Mouse (Mus musculus) bone marrow, adult 2 months (tissue): ENCODE measurements around the gene Stx3.

Experiments
- CTCF ChIP-seq: fragments of 200-500 bp; IDR thresholded peaks from 2 replicates; pipeline ENCODE4 v1.5.1; 2011; ENCODE audit warnings: low read length, control low read depth; ENCODE audit not compliant: control insufficient read depth, insufficient read depth
- POLR2A ChIP-seq: fragments of 200-500 bp; IDR thresholded peaks from 2 replicates; pipeline ENCODE4 v1.6.1; 2011; ENCODE audit warnings: low read depth, mild to moderate bottlenecking, control low read depth, low read length, borderline replicate concordance; ENCODE audit not compliant: control insufficient read depth

GRCm38 (mm10) chr19:11854821-11855220 is 35.6 kb upstream of the Stx3 start:
- TF ChIP-seq POLR2A (no peak), CTCF (no peak)
